Mouse (Mus musculus) cerebellum, adult 9-10 months (tissue): ENCODE measurements around the gene Trpm8.

Experiments
- DNase-seq: peaks from one replicate; pipeline ENCODE4 v3.0.0; 2022

Trpm8 gene

GRCm38 (mm10) chr1:88277098-88277817 lies at the start of gene Trpm8, which contains the start of gene Hjurp:
Trpm8 (plus strand) TSS chr1:88277661.
Hjurp (minus strand) TSS chr1:88277633.
- DNase-seq, result peak; percentile 100

DNA sequence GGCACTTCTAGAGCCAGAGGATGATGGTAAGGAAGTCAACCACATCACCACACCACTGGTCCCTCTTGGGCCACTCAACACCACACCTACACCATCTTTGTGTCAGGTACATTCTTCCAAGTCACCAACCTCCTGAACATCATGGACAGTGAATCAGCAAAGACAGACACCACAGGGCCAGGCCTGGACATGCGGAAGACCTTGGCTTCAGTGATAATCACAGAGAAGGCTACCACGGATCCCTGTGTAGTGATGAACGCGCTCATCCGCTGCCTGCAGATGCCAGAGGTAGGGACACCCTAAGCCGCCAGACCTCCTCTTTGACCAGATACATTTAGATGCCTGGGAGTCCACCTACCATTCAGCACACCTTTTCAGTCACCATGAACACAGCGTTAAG lies 49.3 kb upstream of the Trpm8 start:
- no peak for DNase-seq

- no peak for DNase-seq
Measured at GRCm38 (mm10) chr1:88229566-88229965, 47.9 kb upstream of the Trpm8 start.

GRCm38 (mm10) chr1:88229986-88230385 lies 47.5 kb upstream of the Trpm8 start:
- DNase-seq, result no peak

- DNase-seq, result no peak
Measured at GRCm38 (mm10) chr1:88230421-88230820, 47.0 kb upstream of the Trpm8 start.

DNA sequence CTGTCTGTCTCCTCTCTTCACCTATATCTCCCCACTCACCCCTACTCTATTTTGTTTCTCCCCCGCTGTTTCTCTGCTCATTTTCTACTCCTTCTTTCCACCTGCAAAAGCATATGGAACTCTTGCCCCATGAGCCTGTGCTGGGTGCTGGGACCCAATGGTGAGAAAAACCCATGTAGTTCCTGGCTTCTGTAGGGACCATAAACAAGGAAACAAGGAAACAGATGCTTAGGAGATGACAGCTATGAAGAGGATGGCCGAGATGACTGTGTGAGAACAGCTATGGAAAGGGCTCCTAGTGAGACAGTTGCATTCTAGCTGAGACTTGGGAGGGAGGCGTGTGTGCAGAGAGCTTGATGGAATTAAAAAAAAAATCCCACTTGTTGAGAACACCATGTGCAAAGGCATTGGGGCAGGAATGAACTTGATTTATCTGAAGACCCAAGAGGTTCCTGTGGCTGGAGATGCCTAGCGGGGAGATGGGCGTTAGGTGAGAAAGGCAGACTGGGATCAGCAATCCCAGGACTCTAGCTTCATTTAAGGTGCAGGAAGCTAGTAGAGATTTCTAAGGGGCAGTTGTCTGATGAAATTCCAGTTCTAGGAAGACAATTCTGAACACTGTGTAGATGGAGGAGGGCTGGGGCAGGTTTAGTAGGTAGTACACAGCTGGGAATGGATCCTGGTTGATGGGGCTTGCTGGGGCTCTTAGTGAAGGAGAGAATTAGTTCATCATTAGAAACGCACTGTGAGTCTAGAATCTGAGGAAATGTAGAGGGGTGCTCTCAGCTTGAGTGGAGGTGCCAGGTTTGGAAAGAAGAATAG lies 46.3 kb upstream of the Trpm8 start:
- no peak for DNase-seq

DNA sequence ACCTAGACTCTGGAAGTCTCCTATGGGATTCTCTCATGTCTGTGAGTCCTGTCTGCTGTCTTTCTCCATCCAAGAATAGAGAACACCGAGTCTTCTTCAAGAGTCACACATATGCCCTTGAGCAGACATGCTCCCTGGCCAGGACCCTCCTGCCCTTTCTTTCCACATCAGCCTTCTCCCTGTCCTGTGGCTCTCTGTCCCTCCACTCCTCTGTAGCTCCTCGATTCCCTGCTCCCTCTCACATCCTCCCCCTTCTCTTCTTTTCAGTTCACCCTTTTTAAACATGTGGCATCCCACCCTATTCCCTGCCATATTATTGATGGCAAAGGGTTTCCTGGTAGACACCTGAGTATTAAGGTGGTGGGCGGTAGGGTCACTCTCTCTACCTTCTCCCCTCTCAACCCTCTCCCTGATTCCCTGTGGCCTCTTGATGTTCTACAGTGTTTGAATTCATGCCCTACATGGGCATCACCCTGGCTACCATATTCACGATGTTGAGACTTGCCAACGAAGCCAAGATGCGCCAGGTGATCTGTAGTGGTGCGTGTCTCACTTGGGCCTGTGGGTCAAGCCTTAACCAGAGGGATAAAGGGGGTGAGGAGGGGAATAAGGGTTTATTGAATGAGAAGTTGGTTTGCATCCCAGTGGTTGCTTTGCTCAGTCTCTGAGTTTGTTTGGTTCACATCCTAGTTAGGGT lies 45.5 kb upstream of the Trpm8 start:
- DNase-seq, result no peak

- no peak for DNase-seq
Measured at GRCm38 (mm10) chr1:88232664-88233380, 44.6 kb upstream of the Trpm8 start.

DNA sequence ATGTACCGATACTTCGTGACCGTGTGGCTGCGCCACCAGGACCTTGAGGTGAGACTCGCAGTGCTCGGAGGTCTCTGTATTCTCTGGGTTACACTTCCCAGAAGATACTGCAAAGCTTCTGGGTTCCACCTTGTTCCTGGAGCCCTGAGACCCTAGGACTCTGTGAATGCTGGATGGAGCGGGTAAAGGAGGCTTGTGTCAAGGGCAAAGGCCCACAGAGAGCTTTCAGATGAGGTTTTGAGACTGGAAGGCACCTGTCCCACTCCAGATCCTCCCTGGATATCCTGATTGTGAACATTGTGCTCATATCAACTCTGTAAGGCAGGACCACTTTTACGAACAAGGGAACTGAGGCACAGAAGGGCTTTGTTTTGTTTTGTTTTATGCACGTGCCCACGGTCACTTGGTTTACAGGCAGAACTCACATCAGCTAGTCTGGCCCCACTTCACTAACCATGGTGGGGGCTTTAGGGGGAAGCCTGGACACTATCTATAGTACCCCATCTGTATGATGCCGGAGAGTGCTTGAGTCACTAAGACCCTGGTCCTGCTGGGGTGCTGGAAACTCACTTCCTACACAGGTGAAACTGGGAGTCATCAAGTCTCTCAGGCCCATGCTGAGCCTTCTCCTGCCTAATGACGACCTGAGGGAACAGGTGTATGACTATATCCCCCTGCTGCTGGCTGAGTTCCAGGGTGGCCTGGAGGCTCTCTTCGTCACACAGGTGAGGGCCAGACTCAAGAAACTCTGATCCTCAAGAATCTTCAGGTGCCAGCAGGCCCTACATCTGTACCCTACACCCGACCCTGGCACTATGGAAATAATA lies 43.8 kb upstream of the Trpm8 start:
- no peak for DNase-seq

- no peak for DNase-seq
Measured at GRCm38 (mm10) chr1:88234248-88234610, 43.2 kb upstream of the Trpm8 start.

GRCm38 (mm10) chr1:88234646-88235045 lies 42.8 kb upstream of the Trpm8 start:
- no peak for DNase-seq

DNA sequence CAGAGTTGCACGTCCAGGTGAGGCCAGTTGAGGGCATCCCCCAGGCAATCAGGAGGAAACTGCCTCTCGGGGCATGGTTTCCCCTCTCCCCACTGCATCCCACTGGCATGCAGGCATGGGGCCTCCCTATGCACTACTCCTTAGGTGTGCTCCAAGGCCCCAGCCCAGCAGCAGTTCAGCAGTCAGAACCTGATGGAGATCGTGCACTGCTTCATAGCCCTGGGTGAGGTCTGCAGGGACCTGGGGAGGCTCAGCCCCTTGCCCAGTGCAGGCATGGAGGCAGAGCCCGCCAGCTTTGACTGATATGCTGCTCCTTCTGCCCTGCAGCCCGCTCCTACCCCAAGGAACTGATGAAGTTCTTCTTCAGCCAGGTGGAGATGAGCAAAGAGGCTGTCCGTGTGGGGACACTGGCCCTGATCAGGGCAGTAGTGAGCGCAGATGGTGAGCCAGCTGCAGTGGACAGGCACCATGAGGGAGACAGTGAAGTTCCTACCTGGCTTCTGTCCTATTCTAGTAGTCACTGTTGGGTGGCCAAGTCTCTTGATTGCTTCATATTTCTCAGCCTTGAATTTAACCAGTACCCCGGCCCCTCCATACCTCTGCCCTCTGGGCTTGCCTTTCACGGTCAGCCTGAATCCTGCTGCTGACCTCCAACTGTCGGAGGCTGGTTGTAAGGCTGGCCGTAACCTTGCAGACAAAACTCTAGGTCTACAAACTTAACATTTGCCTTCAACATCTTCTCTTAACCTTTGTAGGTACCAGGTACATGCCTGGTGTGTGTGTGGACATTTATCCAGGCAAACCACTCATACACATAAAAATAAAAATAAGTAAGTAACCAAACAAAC lies 42.2 kb upstream of the Trpm8 start:
- no peak for DNase-seq

DNA sequence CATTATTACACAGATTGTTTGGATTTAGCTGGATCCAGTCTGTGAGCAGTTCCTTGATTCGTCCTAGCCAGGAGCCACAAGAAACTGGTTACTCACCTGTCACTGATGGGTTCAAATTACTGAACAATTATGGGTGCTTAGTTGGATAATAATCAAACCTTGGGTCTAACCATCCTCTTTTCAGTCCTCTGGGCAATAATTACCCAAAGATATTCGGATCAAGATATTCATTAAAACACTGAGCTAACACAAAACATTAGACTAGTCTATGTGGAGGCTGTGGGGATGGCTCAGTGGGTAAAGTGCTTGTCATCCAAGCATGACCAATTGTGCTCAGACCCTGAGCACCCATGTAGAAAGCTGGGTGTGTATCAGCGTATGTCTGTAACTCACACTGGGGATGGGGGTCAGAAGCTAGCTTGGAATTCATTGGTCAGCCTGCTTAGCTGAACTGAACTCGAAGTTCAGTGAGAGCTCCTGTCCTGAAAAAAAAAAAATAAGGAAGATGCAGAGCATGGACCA lies 41.5 kb upstream of the Trpm8 start:
- no peak for DNase-seq

DNA sequence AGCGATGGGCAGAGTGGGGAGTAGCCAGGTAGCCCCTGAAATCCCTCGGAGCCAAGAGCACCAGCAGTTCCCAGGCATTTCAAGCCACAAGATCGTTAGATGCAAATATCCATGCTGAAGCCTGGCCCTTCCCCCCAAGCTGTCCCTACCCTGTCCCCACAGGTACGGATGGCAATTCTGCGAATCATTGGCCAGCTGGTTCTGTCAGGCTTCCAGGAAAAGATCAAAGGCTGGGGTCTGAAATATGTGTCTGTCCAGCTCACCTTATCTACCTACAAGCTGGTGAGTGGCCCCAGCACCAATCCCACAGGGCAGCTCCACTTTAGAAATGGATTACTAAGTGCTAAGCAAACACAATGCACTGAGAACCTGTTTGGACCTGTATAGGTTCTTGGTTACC lies 40.1 kb upstream of the Trpm8 start:
- no peak for DNase-seq

GRCm38 (mm10) chr1:88238771-88239170 lies 38.7 kb upstream of the Trpm8 start:
- DNase-seq, result no peak

DNA sequence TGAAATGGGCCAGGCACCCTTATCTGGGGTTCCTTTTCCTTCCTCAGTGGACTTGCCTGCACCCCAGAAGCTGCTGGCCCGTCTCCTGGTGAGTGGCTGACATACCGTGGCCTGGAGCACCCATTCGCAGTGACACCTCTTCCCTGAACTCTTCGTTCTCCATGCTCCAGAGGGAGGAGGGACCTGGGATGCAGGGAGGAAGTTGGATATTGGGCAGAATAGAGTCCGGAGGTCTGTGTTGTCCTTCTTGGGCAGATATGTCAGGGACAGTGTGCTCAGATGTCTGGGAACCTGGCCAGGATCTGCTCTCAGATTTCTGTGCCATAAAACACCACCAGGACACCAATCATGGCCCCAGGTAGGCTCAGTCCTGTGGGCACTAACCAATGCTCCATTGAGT lies 37.4 kb upstream of the Trpm8 start:
- DNase-seq, result no peak

DNA sequence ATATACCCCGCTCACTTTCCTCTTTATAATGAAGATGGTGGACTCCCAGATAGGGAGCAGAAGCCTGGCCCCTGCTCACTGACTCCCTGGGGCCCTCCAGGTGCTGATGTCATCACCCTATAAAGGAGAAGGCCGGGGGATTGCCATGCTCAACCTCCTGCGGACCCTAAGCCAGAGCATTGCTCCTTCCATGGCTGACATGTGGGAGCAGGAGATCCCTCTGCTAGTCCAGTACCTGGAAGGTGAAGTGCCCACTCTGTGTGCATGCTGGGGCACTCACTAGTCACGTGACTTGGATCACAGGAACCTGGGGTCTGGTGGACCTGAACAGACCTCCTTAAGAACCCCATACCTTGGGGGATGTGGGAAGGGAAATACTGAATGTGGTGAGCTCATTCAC lies 36.9 kb upstream of the Trpm8 start:
- DNase-seq, result no peak

DNA sequence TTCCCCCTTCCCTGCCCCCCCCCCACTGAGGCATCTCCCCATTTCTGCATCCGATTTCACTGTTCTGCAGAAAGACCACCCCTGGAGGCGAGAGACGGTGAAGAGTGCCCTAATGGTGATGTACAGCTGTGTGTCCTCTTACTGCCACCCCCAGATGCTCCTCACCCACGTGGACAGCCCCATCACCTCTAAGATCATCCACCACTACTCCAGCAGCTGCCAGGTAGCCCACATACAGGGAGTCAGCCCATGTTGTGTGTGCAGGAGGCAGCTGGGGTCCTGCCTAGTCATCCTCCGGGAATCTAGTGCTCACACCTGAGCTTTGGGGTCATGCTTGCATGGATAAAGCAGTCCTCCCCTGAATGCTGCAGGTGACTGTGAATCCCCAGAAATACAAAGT lies 33.6 kb upstream of the Trpm8 start:
- DNase-seq, result no peak

- DNase-seq, result no peak
Measured at GRCm38 (mm10) chr1:88245881-88246280, 31.6 kb upstream of the Trpm8 start.

- DNase-seq, result no peak
Measured at GRCm38 (mm10) chr1:88246386-88246785, 31.1 kb upstream of the Trpm8 start.

- no peak for DNase-seq
Measured at GRCm38 (mm10) chr1:88247660-88248059, 29.8 kb upstream of the Trpm8 start.
